Mouse (Mus musculus) common myeloid progenitor, adult 5-6 weeks (primary cell): ENCODE data around the gene Adh1. TPM values are rescaled to one million over a fixed set of nuclear protein-coding genes. Genes with fewer than 3 reads are reported as not detected.

Source experiments
- ATAC-seq: replicated peaks from 2 replicates; pipeline ENCODE4 v1.8.0; 2016; ENCODE audit warnings: low read depth, mild to moderate bottlenecking, moderate TSS enrichment, inconsistent platforms; ENCODE audit not compliant: poor library complexity, severe bottlenecking
- total RNA-seq: library from RNA; stranded (forward); fragments of 200-1000, 187-1606 nt; gene quantifications from 2 replicates; pipeline ENCODE4 v1.2.3, GENCODE M21; 2017

The Adh1 gene
- total RNA-seq, 1 experiment from 2014 or later, result not detected

- ATAC-seq, result no peak
Observed at GRCm38 (mm10) chr3:138333910-138334309, 73.1 kb downstream of the Adh1 start.

- no peak for ATAC-seq
Observed at GRCm38 (mm10) chr3:138334320-138334719, 73.5 kb downstream of the Adh1 start.

GRCm38 (mm10) chr3:138335566-138335965 lies 74.8 kb downstream of the Adh1 start:
- no peak for ATAC-seq

- ATAC-seq, result no peak
Observed at GRCm38 (mm10) chr3:138336104-138336754, 75.4 kb downstream of the Adh1 start.

Other genes starting within 250 kb of the Adh1 start
- gene 1110002E22Rik, start 195.9 kb upstream of the Adh1 start, total RNA-seq, result not detected in 2 replicates
- gene Gm5105, start 193.6 kb upstream of the Adh1 start, total RNA-seq, result not detected in 2 replicates
- 9.6 and 28.1 TPM in 2 replicates for gene Trmt10a, start 117.5 kb upstream of the Adh1 start, total RNA-seq
- 1.2 and 4.3 TPM in 2 replicates for gene Mttp, start 116.0 kb upstream of the Adh1 start, total RNA-seq
- not detected in 2 replicates for gene 4930579F01Rik, start 67.2 kb upstream of the Adh1 start, total RNA-seq
- not detected in 2 replicates for gene Adh7, start 43.2 kb upstream of the Adh1 start, total RNA-seq
- not detected in 2 replicates for gene Adh6a, start 52.3 kb downstream of the Adh1 start, total RNA-seq
- gene Adh6b, start 80.8 kb downstream of the Adh1 start, total RNA-seq, result not detected in 2 replicates
- not detected in 2 replicates for gene Adh4, start 154.5 kb downstream of the Adh1 start, total RNA-seq
- gene Adh5, start 182.1 kb downstream of the Adh1 start, total RNA-seq, result 139 and 141 TPM in 2 replicates
- 48.5 and 61.1 TPM in 2 replicates for gene Metap1, start 228.5 kb downstream of the Adh1 start, total RNA-seq